Mouse (Mus musculus) heart, embryonic 14.5 days (tissue): ENCODE data around the gene Nova1. TPM values are rescaled to one million over a fixed set of nuclear protein-coding genes. Genes with fewer than 3 reads are reported as not detected.

Experiments
- ATAC-seq: fragments of 200-750 bp; cut with Nextera tagmentation; 2 replicates; pipeline ENCODE4 v1.8.0; 2017; ENCODE audit warnings: low read depth, moderate TSS enrichment; ENCODE audit not compliant: insufficient number of reproducible peaks, insufficient read depth, low FRiP score
- H3K27ac ChIP-seq, 2 experiments: fragments of 200-500 bp in 1 of 2; fragments of 300-500 bp in 1 of 2; sonication (generic) in 1 of 2; replicated peaks in 1 of 2; 2 replicates each; pipeline ENCODE4 v1.5.1; 2012 to 2014; ENCODE audit warnings: low read depth in 2 of 2, low read length in 2 of 2, control low read depth in 1 of 2, mild to moderate bottlenecking in 1 of 2, mixed read lengths in 1 of 2; ENCODE audit not compliant: control insufficient read depth in 1 of 2, insufficient read depth in 1 of 2
- H3K27me3 ChIP-seq: fragments of 300-500 bp; sonication (generic); 2 replicates; pipeline ENCODE4 v1.6.1; 2014; ENCODE audit warnings: mild to moderate bottlenecking, low read length, control low read depth; ENCODE audit not compliant: control insufficient read depth, insufficient read depth
- H3K36me3 ChIP-seq: fragments of 300-500 bp; sonication (generic); 2 replicates; pipeline ENCODE4 v1.6.1; 2014; ENCODE audit warnings: mild to moderate bottlenecking, control low read depth, low read length, mixed read lengths; ENCODE audit not compliant: control insufficient read depth, insufficient read depth
- H3K4me1 ChIP-seq, 2 experiments: fragments of 200-500 bp in 1 of 2; fragments of 300-500 bp in 1 of 2; sonication (generic) in 1 of 2; 2 replicates each; pipeline ENCODE4 v1.6.1; 2012 to 2014; ENCODE audit warnings: low read length in 2 of 2, control low read depth in 1 of 2, mixed read lengths in 1 of 2; ENCODE audit not compliant: control insufficient read depth in 2 of 2, insufficient read depth in 2 of 2
- H3K4me2 ChIP-seq: fragments of 300-500 bp; sonication (generic); 2 replicates; pipeline ENCODE4 v1.6.1; 2014; ENCODE audit warnings: mild to moderate bottlenecking, low read length
- H3K4me3 ChIP-seq, 2 experiments: fragments of 200-500 bp in 1 of 2; fragments of 300-500 bp in 1 of 2; sonication (generic) in 1 of 2; 2 replicates each; pipeline ENCODE4 v1.5.1; 2012 to 2014; ENCODE audit warnings: low read length in 2 of 2, mild to moderate bottlenecking in 2 of 2, control low read depth in 1 of 2, low read depth in 1 of 2, moderate library complexity in 1 of 2; ENCODE audit not compliant: control insufficient read depth in 1 of 2, insufficient read depth in 1 of 2
- H3K9ac ChIP-seq: fragments of 300-500 bp; sonication (generic); 2 replicates; pipeline ENCODE4 v1.6.1; 2014; ENCODE audit warnings: mild to moderate bottlenecking, low read length
- H3K9me3 ChIP-seq: fragments of 300-500 bp; sonication (generic); 2 replicates; pipeline ENCODE4 v1.6.1; 2016; ENCODE audit warnings: low read length, control low read depth; ENCODE audit not compliant: control insufficient read depth
- WGBS: fragments of 180-500 bp; shearing (Covaris S2); extraction: QIAGEN DNeasy Blood & Tissue Kit; methylation state at CpG from one replicate; pipeline ENCODE4 v1.1.7; 2014; 5-methylcytosine and 5-hydroxymethylcytosine counted together
- polyA plus RNA-seq: library from polyadenylated mRNA; unstranded; fragments of >200 nt; fragmentation: Nextera tagmentation; extraction: Ambion mirVana; gene quantifications from 2 replicates; pipeline ENCODE4 v1.2.1, GENCODE M21; 2014

Nova1 gene
- 1.3 and 1.4 TPM in 2 replicates for polyA plus RNA-seq

DNA sequence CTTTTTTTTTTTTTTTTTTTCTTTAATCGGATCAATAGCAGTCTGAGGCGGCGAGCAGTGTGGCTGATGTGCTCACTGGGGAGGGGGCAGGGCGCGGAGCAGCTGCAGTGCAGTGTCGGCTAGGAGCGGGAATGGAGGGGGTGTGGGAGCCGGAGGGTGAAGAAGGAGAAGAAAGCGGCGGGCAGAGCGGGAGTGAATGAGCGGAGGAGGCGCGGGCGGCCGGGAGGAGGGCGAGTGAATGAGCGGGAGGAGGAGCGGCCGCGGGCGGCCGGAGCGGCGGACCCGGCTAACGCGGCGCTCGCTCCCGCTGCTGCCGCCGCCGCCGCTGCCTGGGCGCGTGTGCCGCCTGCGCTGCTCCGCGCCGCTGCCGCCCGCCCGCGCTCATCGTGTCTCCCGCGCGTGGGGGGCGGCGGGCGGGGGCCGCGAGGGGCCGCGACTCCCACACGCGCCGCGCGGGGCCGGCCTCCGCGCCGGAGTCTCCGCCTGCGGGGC, at the start of gene Nova1:
Gene Nova1 (minus strand): TSS at position 74 of the 492 bp plus-strand sequence.
- H3K9ac ChIP-seq, result peak within 1 kb of the TSS; percentile 78
- H3K4me3 ChIP-seq, result peak within 1 kb of the TSS; percentile 90 to 91
- H3K36me3 ChIP-seq, result no peaks in the 10 kb centered on the region
- peak within 1 kb of the TSS; percentile 15 to 82; a peak in 3 of 4 replicates for H3K27ac ChIP-seq
- H3K27me3 ChIP-seq, result peaks cover 7% of the 10 kb centered on the region; the same call in 1 of the 2 replicates
- 0% methylated on average over 19 of the region's 68 CpGs for WGBS
- ATAC-seq, result peak; percentile 81
- no peaks in the 10 kb centered on the region for H3K9me3 ChIP-seq
- peak within 1 kb of the TSS; percentile 93 for H3K4me2 ChIP-seq
- H3K4me1 ChIP-seq, result 0 out of 4 replicates have a peak, but pooled peaks cover 0 to 5% of the 10 kb centered on the region in 2 experiments

DNA sequence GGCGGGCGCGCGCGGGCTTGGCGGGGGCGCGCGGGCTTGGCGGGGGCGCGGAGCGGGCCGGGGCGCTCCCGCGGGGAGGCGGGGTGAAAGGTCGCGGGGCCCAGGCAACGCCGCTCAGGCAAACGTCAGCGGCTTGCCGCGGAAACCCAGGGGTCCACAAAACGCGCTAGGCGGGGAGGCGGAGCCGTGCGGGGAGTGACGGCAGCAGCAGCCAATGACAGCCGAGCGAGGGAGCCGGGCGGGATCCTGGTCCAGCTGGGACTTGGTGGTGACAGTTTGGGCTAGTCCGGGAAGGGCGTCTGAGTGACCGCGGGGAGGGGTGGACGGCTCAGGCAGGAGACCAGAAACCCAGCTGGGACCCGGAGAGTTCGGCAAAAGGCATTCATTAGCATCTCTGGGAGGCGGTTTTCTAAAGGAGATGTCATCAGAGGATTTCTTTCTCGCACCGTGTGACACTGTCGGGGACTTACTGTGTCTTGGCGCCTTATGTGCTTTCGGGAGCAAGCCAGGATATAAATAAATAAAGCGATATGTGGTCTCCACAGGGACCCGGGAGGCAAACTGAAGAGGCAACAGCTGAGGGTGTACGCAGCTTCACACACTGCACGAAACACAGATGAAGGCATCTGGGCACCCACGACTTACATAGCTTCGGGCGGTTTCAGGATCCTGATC, 756 bp upstream of the Nova1 start:
- ATAC-seq, result peak; percentile 94
- H3K36me3 ChIP-seq, result no peaks in the 10 kb centered on the region
- H3K27ac ChIP-seq, result peak overlapping the region; percentile 15 to 82; a peak in 3 of 4 replicates
- no peaks in the 10 kb centered on the region for H3K9me3 ChIP-seq
- H3K4me1 ChIP-seq, result 0 out of 4 replicates have a peak, but pooled peaks cover 0 to 5% of the 10 kb centered on the region in 2 experiments
- peak overlapping the region; percentile 93 for H3K4me2 ChIP-seq
- WGBS, result under 1% methylated on average over 56 of the region's 57 CpGs
- H3K9ac ChIP-seq, result peak overlapping the region; percentile 78
- peaks cover 7% of the 10 kb centered on the region; the same call in 1 of the 2 replicates for H3K27me3 ChIP-seq
- peak overlapping the region; percentile 90 to 91 for H3K4me3 ChIP-seq

DNA sequence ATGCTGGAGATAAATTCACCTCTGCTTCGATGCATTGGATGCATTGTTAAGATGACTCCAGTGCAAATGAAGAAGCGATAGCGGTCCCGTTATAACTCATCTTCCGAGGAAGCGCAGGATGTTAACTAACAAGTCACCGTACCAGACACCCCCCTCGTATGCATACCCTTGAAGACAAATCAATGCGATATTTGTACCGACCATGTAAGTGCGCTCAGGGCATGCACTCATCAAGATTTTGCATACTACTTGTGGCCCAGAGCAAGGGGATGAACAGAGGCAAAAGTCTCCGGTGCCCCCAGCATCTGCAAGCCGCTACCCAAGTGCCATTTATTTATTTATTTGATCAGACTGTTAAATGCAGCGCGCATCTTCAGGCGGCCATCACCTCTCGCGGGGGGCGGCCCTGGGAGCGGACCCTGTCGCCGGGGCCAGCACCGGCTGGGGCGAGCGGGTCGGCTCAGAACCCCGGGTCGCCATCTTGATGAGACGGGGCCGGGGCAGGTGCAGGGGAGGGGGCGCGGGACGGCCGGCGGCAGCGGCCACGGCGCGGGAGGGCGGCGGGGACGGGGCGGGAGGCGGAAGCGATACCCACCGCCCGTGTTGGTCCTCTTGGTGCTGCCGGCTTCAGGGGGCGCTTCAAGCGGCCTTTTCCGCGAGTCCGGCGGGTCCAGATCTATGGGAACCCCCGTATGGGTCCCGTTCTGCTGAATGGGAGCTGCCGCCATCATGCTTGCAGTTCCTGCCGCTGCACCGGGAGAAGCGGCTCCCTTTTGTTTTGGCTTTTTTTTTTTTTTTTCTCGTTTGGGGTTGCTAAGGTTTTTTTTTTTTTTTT, 491 bp downstream of the Nova1 start:
- WGBS, result 0% methylated on average over 59 of the region's 61 CpGs
- Histone ChIP-seq H3K36me3 (no peaks in the 10 kb centered on the region), H3K27ac (peak overlapping the region in 1 of 2 experiments; percentile 82; a peak in 1 of 4 replicates), H3K4me1 (0 out of 4 replicates have a peak, but pooled peaks cover 0 to 5% of the 10 kb centered on the region in 2 experiments), H3K9ac (peak overlapping the region; percentile 78), H3K4me2 (peak overlapping the region; percentile 93), H3K27me3 (peaks cover 7% of the 10 kb centered on the region; the same call in 1 of the 2 replicates), H3K4me3 (peak overlapping the region; percentile 90 to 91), H3K9me3 (no peaks in the 10 kb centered on the region)
- 0 out of 2 replicates have a peak, but pooled peaks have one; percentile 29 for ATAC-seq

DNA sequence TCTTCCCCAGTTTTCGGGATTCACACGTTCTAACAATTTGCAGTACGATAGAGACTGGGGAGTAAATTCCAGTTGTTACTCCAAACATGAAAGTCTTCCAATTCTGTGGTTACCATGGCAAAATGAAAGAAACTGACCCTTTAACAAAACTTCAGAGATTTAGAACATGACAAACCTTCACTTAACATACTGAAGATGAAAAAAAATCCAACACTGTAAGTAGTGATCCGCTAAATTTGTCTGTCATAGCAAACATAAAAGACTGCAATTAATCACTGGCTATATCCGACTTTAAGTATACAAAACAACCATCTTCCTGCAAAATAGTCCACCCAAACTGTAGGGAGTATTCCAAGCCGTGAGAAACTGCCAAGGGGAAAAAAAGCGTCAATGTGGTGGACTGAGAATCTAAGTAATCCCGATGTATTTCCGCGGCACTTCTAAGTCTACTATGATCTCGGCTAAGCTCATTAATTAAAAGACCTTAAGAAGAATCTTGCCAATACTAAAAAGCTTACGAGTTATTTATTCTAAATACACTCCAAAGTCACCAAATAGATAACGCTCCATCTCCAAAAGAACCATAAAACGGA, 1.4 kb downstream of the Nova1 start:
- H3K9me3 ChIP-seq, result no peaks in the 10 kb centered on the region
- H3K27me3 ChIP-seq, result peaks cover 7% of the 10 kb centered on the region; the same call in 1 of the 2 replicates
- no peak overlapping the region for H3K27ac ChIP-seq
- ATAC-seq, result no peak
- 27% methylated on average over 14 of the region's 14 CpGs for WGBS
- H3K4me1 ChIP-seq, result 0 out of 4 replicates have a peak, but pooled peaks cover 0 to 5% of the 10 kb centered on the region in 2 experiments
- H3K9ac ChIP-seq, result 0 out of 2 replicates have a peak overlapping the region, but pooled peaks have one; percentile 78
- H3K36me3 ChIP-seq, result no peaks in the 10 kb centered on the region
- peak overlapping the region; percentile 93 for H3K4me2 ChIP-seq
- peak overlapping the region; percentile 90 to 91; a peak in 3 of 4 replicates for H3K4me3 ChIP-seq

DNA sequence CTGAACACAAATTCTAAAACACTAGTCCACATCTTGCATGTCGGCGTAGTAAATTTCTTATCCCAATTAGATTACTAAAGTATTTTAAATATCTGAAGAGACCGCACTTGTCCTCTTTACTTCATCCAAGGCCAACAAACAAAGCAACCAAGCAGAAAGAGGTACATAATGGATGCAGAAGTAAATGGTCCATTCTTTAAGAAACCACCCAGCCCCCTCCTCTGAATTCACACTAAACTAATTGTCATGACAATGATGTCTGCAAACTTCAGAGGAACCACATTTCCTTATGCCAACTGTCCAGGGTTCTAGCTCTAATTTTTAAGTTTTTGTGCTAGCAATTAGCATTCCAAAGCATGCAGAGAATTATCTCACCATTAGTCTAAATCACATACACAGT, 2.4 kb downstream of the Nova1 start:
- H3K4me2 ChIP-seq, result no peak overlapping the region
- 0 out of 4 replicates have a peak, but pooled peaks cover 0 to 5% of the 10 kb centered on the region in 2 experiments for H3K4me1 ChIP-seq
- no peaks in the 10 kb centered on the region for H3K9me3 ChIP-seq
- H3K27ac ChIP-seq, result no peak overlapping the region
- 92% methylated on average over 3 of the region's 3 CpGs for WGBS
- no peaks in the 10 kb centered on the region for H3K36me3 ChIP-seq
- no peak for ATAC-seq
- peaks cover 7% of the 10 kb centered on the region; the same call in 1 of the 2 replicates for H3K27me3 ChIP-seq
- no peak overlapping the region for H3K4me3 ChIP-seq
- H3K9ac ChIP-seq, result no peak overlapping the region

DNA sequence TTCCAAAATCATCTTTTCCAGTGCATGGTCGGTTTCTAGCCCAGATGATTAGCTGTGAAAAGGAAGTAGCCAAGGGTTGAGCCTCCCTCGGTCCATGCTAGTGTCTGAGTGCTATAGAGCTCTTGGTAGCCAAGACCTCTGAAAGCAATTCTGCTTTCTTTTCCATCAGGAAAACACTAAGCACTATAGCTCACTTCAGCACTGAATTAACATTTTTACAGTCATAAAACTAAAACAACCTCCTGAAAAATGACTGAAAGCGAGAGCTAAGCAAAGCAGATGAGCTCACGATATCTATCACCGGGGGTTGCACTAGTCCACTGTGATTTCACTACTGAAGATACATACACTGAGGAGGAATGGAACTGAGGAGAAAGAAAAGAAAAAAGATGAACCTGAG, 3.0 kb downstream of the Nova1 start:
- no peak overlapping the region for H3K9ac ChIP-seq
- peaks cover 7% of the 10 kb centered on the region; the same call in 1 of the 2 replicates for H3K27me3 ChIP-seq
- no peak overlapping the region for H3K27ac ChIP-seq
- 80% methylated on average over 5 of the region's 5 CpGs for WGBS
- ATAC-seq, result no peak
- H3K4me2 ChIP-seq, result no peak overlapping the region
- H3K4me3 ChIP-seq, result no peak overlapping the region
- 0 out of 4 replicates have a peak, but pooled peaks cover 0 to 5% of the 10 kb centered on the region in 2 experiments for H3K4me1 ChIP-seq
- no peaks in the 10 kb centered on the region for H3K9me3 ChIP-seq
- no peaks in the 10 kb centered on the region for H3K36me3 ChIP-seq

DNA sequence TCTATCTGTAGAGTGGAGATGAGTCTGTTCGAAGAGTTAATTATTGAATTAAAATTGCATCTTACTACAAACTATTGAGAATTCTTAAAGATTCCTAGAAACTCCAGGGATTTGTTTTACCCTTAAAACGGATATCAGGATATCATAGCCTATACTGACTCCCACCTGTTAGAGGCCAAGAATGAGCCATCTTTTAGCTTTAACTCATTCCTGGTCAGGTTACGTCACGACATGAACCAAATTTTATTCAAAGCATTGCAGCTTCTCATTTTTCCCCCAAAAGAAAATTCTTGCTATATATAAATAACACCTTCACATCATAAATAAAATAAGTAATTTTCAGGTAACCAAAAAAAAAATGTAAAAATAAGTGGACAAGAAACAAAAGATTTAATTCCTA, 3.9 kb downstream of the Nova1 start:
- Histone ChIP-seq H3K27me3 (peaks cover 7% of the 10 kb centered on the region; the same call in 1 of the 2 replicates), H3K27ac (no peak overlapping the region), H3K36me3 (no peaks in the 10 kb centered on the region), H3K4me3 (no peak overlapping the region), H3K9me3 (no peaks in the 10 kb centered on the region), H3K4me1 (0 out of 4 replicates have a peak, but pooled peaks cover 0 to under 1% of the 10 kb centered on the region in 2 experiments), H3K9ac (no peak overlapping the region), H3K4me2 (no peak overlapping the region)
- WGBS, result 84% methylated on average over 4 of the region's 4 CpGs
- no peak for ATAC-seq
